Mouse (Mus musculus): Measurements from ENCODE around the gene Trim47.
"Not testable (repeated sequence)": the region's sequence is repeated elsewhere in the genome, so short reads cannot be mapped to it uniquely, and the experiment has no call there.

Trim47 gene

GRCm38 (mm10) chr11:116106963-116107776 lies 19.8 kb downstream of the Trim47 start:
- DNase-seq = peak; percentile 55

GRCm38 (mm10) chr11:116106154-116106962 lies 20.7 kb downstream of the Trim47 start:
- DNase-seq = no peak

GRCm38 (mm10) chr11:116105065-116105464 lies 21.9 kb downstream of the Trim47 start:
- DNase-seq = no peak

GRCm38 (mm10) chr11:116104006-116104646 lies 22.9 kb downstream of the Trim47 start:
- peak; percentile 77 for DNase-seq

GRCm38 (mm10) chr11:116103572-116103971 lies 23.4 kb downstream of the Trim47 start:
- peak; percentile 39 for DNase-seq

- DNase-seq = no peak
These were observed 24.5 kb downstream of the Trim47 start for GRCm38 (mm10) chr11:116102472-116102871.

- DNase-seq = peak; percentile 75
These were observed 25.1 kb downstream of the Trim47 start for GRCm38 (mm10) chr11:116101931-116102381.

- peak; percentile 30 for DNase-seq
These were observed 26.2 kb downstream of the Trim47 start for GRCm38 (mm10) chr11:116100839-116101238.

- DNase-seq = peak; percentile 74
These were observed 26.6 kb downstream of the Trim47 start for GRCm38 (mm10) chr11:116100385-116100784.

- no peak for DNase-seq
These were observed 27.5 kb downstream of the Trim47 start for GRCm38 (mm10) chr11:116099462-116099861.

GRCm38 (mm10) chr11:116098711-116099460 lies 28.1 kb downstream of the Trim47 start:
- peak; percentile 71 for DNase-seq

- peak; percentile 33 for DNase-seq
These were observed 30.5 kb downstream of the Trim47 start for GRCm38 (mm10) chr11:116096213-116097108.

GRCm38 (mm10) chr11:116095573-116095972 lies 31.4 kb downstream of the Trim47 start:
- peak; percentile 69 for DNase-seq

- peak; percentile 25 for DNase-seq
These were observed 33.0 kb downstream of the Trim47 start for GRCm38 (mm10) chr11:116093771-116094565.

GRCm38 (mm10) chr11:116092959-116093358 lies 34.1 kb downstream of the Trim47 start:
- not testable (repeated sequence) for DNase-seq

GRCm38 (mm10) chr11:116091591-116091990 lies 35.4 kb downstream of the Trim47 start:
- no peak for DNase-seq

GRCm38 (mm10) chr11:116089545-116089944 lies 37.5 kb downstream of the Trim47 start:
- DNase-seq = no peak

- DNase-seq = peak; percentile 41
These were observed 38.1 kb downstream of the Trim47 start for GRCm38 (mm10) chr11:116088741-116089394.

- DNase-seq = peak; percentile 48
These were observed 38.8 kb downstream of the Trim47 start for GRCm38 (mm10) chr11:116088188-116088587.

Data from kidney, adult 18-20 months (tissue).